Mouse (Mus musculus) embryonic fibroblast, embryonic 13.5 days (primary cell): ENCODE data around the gene Gzma. TPM values are rescaled to one million over a fixed set of nuclear protein-coding genes. Genes with fewer than 3 reads are reported as not detected.

Experiments used
- H3K27ac ChIP-seq: 2 replicates; pipeline ENCODE4 v1.5.1; 2012; ENCODE audit warnings: low read length, control low read depth, inconsistent platforms; ENCODE audit not compliant: insufficient read depth
- H3K4me1 ChIP-seq: 2 replicates; pipeline ENCODE4 v1.6.1; 2011; ENCODE audit warnings: low read length; ENCODE audit not compliant: control insufficient read depth, insufficient read depth
- H3K4me3 ChIP-seq: 2 replicates; pipeline ENCODE4 v1.5.1; 2011; ENCODE audit warnings: mild to moderate bottlenecking, control low read depth, low read length; ENCODE audit not compliant: insufficient read depth
- CTCF ChIP-seq: IDR thresholded peaks from 2 replicates; pipeline ENCODE4 v1.5.1; 2011; ENCODE audit warnings: mild to moderate bottlenecking, control low read depth, low read length, moderate library complexity, borderline replicate concordance; ENCODE audit not compliant: insufficient read depth
- POLR2A ChIP-seq: IDR thresholded peaks from 2 replicates; pipeline ENCODE4 v1.6.1; 2011; ENCODE audit warnings: low read depth, mild to moderate bottlenecking, control low read depth, low read length, moderate library complexity
- polyA plus RNA-seq: library from polyadenylated mRNA; stranded (reverse); fragments of >200 nt; gene quantifications from 2 replicates; pipeline ENCODE4 v1.2.4, GENCODE M21; 2011; ENCODE audit warnings: low read depth; ENCODE audit not compliant: missing spikeins, insufficient read length

The Gzma gene
- polyA plus RNA-seq, 1 experiment, result not detected

GRCm38 (mm10) chr13:113046211-113046883 lies 54.4 kb downstream of the Gzma start, which contains the start of gene Gpx8:
Gene Gpx8 (minus strand): TSS chr13:113046410.
- Histone ChIP-seq H3K4me1 (peaks cover 14% of the 10 kb centered on the region), H3K4me3 (peak within 1 kb of the TSS; percentile 77), H3K27ac (peak within 1 kb of the TSS; percentile 99)
- TF ChIP-seq POLR2A (peak; percentile 84), CTCF (no peak)

GRCm38 (mm10) chr13:113045458-113046110 lies 55.2 kb downstream of the Gzma start:
- H3K27ac ChIP-seq, result peak overlapping the region; percentile 99
- H3K4me1 ChIP-seq, result peaks cover 14% of the 10 kb centered on the region
- peak overlapping the region; percentile 77 for H3K4me3 ChIP-seq
- TF ChIP-seq POLR2A, result peak; percentile 24; the same call in 1 of the 2 replicates
- TF ChIP-seq CTCF, result no peak

DNA sequence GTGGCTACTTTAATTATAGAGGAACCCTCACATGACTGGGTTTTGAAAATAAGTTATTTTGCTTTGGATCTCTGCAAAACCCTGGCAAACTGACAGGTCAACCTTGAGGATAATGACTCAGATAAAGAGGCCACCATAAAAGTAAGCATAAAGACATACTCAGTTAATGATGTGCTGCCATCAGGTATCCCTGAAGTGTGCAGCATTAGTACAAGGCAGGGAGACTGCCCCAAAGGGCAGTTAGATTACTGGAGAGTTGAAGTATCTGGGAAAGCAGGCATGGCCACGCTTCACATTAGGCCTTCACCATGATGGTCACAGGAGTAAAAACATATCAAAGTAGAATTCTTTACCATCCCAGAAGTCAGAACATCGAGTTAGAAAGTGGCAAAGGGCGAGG lies 55.9 kb downstream of the Gzma start:
- Histone ChIP-seq H3K4me3 (peak overlapping the region; percentile 77), H3K27ac (peak overlapping the region; percentile 99; the same call in 1 of the 2 replicates), H3K4me1 (peaks cover 14% of the 10 kb centered on the region)
- TF ChIP-seq POLR2A (no peak), CTCF (no peak)

Other genes starting within 250 kb of the Gzma start
- 54.5 and 58.5 TPM in 2 replicates for gene Mtrex, start 173.6 kb downstream of the Gzma start, polyA plus RNA-seq
- 24.0 and 25.5 TPM in 2 replicates for gene Dhx29, start 173.5 kb downstream of the Gzma start, polyA plus RNA-seq
- gene Ccno, start 113.2 kb downstream of the Gzma start, polyA plus RNA-seq, result 1.2 and 2.6 TPM in 2 replicates
- gene Mcidas, start 107.1 kb downstream of the Gzma start, polyA plus RNA-seq, result not detected in 2 replicates
- not detected in 2 replicates for gene Cdc20b, start 65.9 kb downstream of the Gzma start, polyA plus RNA-seq
- 313 and 341 TPM in 2 replicates for gene Gpx8, start 54.6 kb downstream of the Gzma start, polyA plus RNA-seq
- 1.1 and 2.5 TPM in 2 replicates for gene Esm1, start 108.7 kb upstream of the Gzma start, polyA plus RNA-seq
- not detected in 2 replicates for gene Gzmk, start 124.9 kb upstream of the Gzma start, polyA plus RNA-seq
- gene BC067074, start 192.2 kb upstream of the Gzma start, polyA plus RNA-seq, result 5.4 and 8.4 TPM in 2 replicates